Mouse (Mus musculus): ENCODE data around the gene Prpf40b.

DNA sequence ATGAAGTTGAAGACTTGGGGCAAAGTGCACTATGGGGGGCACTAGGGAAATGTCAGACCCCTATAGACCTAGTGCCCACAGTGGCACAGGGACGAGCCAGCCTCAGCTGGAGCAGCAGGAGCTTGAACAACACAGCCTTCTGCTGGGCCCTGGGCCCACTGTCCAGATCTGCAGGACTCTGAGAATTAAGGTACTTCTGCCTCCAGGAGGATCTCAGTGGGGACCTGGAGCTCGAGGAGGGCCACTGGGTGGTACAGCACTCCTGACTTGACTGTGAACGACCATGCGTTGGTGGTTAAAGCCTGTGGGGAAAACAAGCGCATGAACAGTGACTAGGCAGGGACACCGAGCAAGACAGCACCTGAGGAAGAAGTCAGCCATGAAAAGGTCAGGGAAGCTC, 23.2 kb downstream of the Prpf40b start:
- TF ChIP-seq POLR2A (IDR thresholded peaks at IDR 0.05; ENCODE audit: control insufficient read depth, extremely low read depth, insufficient read depth, low read length, poor library complexity) = no peak
- TF ChIP-seq CTCF (IDR thresholded peaks at IDR 0.05; ENCODE audit: borderline replicate concordance, control insufficient read depth, extremely low read depth, insufficient read depth, low read length, poor library complexity) = no peak

All from thymus, adult 2 months (tissue).